Mouse (Mus musculus) E14TG2a.4 (cell line): ENCODE results near the gene Drg2.

Source experiments
- CTCF ChIP-seq: conservative IDR thresholded peaks from 2 replicates; pipeline ENCODE4 v1.5.1; 2014; ENCODE audit warnings: low read length
- NANOG ChIP-seq: IDR thresholded peaks from 2 replicates; pipeline ENCODE4 v1.6.1; 2014; ENCODE audit warnings: borderline replicate concordance, low read length, mixed read lengths
- POU5F1 ChIP-seq: IDR thresholded peaks from 2 replicates; pipeline ENCODE4 v1.6.1; 2014; ENCODE audit warnings: low read length, borderline replicate concordance

DNA sequence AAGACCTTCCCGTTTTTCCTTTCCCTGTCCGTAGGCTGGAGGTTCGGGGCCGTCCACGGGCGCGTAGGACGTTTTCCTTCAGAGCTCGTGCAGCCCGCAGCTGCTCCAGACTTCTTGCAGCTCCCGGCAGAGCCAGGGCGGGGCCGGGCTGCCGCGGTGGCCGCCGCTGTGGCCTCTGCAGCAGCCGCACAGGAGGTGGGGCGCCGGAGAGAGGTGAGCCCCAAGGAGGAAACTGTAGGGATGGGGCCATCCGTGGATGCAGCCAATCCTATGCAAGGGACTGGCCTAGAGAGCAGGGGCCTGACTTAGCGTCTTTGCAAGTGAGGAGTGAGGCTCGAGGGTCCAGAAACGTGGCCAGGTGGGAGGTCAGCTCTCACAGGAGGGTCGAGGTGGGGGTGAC is 55.1 kb downstream of the Drg2 start:
- no peak for TF ChIP-seq CTCF
- no peak for TF ChIP-seq NANOG
- TF ChIP-seq POU5F1 = no peak
